Mouse (Mus musculus) kidney, adult 11 months (tissue): ENCODE measurements around the gene Zfp598.

Experiments
- DNase-seq: peaks from one replicate; pipeline ENCODE4 v3.0.0; 2022

The Zfp598 gene

DNA sequence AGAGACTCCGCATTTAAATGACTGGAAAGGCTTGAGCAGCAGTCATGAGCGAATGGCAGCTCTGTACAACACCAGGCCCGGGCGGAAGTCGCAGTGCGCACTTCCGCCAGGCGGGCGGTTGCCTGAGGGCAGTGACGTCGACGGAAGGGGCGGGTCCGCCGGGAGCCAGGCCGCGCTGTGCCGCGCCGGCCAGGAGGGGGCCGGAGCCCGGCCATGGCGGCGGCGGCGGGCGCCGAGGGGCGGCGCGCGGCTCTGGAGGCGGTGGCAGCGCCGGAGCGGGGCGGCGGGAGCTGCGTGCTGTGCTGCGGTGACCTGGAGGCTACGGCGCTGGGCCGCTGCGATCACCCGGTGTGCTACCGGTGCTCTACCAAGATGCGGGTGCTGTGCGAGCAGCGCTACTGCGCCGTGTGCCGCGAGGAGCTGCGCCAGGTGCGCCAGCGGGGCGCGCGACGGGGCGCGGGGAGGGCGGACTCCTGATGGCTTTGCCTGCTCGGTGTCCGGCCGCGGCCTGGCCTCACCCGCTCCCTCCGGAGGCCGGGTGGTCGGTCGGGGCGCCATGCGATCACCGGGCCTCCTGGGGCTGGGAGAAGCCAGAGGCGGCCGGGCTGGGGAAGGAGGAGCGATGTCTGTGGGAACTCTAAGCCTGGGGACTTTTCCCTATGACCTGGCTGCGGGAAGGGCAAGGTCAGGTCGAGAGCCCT lies at the start of gene Zfp598:
Gene Zfp598 (plus strand): TSS at position 143 of the 701 bp plus-strand sequence.
- DNase-seq: peak; percentile 92

DNA sequence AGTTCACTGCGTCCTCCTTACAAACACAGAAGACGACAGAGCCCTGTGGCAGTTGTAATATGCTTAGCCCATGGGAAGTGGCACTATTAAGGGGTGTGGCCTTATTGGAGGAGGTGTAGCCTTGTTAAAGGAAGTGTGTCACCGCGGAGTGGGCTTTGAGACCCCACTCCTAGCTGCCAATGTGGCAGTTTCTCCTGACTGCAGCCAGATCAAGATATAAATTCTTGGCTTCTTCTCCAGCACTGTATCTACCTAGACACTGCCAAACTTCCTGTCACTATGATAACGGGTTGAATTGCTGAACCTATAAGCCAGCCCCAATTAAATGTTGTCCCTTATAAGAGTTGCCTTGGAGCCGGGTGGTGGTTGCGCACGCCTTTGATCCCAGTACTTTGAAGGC lies 44.0 kb upstream of the Zfp598 start:
- DNase-seq: no peak

DNA sequence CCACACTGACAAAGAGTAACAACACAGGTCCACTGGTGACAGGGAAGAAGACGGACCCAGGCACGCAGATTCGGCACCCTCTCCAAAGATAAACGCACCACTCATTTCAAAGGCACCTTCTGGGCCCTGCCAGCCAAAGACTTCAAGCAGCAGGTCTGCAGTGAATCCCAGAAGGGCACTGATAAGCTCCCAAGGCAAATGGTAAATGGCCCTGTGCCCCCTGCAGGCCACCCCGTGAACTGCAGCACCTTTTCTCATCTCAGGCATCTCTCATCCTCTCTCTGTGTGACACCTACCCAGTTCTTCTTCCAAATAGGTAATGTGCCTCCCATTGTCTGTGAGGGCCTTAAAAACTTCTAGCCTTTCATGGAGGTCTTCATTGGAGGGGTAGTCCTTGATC lies 40.8 kb upstream of the Zfp598 start:
- peak; percentile 54 for DNase-seq

- DNase-seq: no peak
Measured at GRCm38 (mm10) chr17:24630072-24630471, 39.4 kb upstream of the Zfp598 start.

- peak; percentile 80 for DNase-seq
Measured at GRCm38 (mm10) chr17:24632167-24632812, 37.2 kb upstream of the Zfp598 start, which contains the start of the genes Tsc2 and Nthl1. Tsc2 (minus strand) TSS chr17:24632630. Nthl1 (plus strand) TSS chr17:24632680.

GRCm38 (mm10) chr17:24632813-24633449 lies 36.6 kb upstream of the Zfp598 start:
- peak; percentile 63 for DNase-seq

DNA sequence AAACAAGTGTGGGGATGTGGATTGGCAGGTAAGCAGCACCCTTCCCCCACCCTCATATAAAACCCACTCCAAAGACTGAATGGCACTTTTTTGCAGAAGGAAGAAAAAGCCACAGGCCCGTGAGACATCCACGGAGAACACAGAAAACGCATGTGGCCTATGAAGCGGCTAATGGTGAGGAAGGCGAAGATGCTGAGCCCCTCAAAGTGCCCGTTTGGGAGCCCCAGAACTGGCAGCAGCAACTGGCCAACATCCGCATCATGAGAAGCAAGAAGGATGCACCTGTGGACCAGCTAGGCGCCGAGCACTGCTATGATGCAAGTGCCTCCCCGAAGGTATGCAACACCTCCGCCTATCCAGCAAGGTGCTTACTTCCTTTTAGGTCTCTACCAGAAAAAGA lies 35.7 kb upstream of the Zfp598 start:
- DNase-seq: no peak

GRCm38 (mm10) chr17:24635024-24635423 lies 34.5 kb upstream of the Zfp598 start:
- DNase-seq: peak; percentile 56

DNA sequence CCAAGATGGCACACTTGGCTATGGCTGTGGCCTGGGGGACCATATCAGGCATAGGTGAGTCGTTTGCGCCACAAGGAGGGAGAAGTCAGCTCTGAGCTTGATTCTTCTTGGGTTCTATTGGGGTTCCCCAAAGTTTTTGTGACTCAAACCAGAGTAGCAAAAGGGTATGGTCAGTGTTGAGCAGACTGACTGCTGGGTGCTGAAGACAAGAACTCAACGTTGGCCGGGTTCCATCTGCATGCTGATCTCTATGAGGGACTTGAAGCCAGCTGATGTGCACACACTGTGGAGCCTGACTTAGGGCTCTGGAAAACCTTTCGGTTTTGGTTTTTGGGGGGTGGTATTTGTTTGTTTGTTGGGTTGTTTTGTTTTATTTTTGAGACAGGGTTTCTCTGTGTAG lies 33.8 kb upstream of the Zfp598 start:
- DNase-seq: no peak

DNA sequence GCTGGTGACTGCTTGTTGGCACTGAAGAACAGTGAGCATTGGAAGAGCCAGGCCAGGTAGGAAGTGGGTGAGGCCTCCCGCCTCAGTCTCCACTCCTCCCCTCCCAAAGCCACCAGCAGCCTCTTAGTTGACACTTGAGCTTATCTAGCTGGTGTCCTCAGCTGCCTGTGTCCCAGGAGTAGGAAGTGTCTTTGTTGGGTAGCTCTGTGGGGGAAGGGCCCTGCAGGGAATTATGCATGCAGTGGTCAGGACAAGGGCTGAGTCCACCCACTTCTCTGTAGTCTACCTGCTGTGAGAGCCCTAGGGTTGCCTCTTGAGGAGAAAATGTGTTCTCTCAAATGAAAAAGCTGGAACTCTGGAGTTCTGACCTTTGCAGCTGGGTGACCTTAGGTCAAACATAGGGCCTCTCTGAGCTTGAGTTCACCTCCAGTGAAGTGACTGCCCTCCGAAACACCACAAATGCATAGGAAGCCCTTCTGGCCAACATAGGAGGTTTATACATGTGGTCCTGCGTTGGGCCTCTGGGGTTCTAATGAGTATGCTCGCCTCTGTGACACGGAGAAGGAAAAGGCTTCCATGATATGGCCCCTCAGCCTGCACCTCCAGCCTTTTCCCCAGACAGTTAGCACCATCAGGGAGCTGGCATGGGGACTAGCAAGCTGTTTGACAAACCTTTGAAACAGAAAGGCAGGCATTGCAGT lies 32.6 kb upstream of the Zfp598 start:
- DNase-seq: no peak

GRCm38 (mm10) chr17:24638214-24638613 lies 31.3 kb upstream of the Zfp598 start:
- DNase-seq: no peak

DNA sequence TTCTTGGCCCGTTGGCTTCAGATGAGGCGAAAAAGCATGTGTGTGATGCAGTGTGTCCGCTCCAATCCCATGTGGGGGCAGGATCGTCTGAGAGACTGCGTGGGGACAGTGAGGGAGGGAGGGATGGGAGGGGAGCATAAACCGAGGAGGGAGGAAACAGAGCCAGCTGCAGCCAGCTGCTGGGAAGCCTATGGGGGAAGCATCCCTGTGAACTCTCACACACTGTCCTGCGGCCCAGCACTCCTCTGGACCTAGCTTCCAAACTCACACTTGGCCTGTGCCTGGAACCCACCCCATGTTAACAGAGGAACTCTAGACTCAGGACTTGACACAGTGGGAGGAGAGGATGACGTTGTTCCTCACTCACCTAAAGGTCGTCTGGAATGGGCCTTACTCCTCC lies 30.6 kb upstream of the Zfp598 start:
- peak; percentile 66 for DNase-seq

- DNase-seq: no peak
Measured at GRCm38 (mm10) chr17:24639571-24639988, 29.9 kb upstream of the Zfp598 start.

GRCm38 (mm10) chr17:24640119-24640518 lies 29.4 kb upstream of the Zfp598 start:
- no peak for DNase-seq

DNA sequence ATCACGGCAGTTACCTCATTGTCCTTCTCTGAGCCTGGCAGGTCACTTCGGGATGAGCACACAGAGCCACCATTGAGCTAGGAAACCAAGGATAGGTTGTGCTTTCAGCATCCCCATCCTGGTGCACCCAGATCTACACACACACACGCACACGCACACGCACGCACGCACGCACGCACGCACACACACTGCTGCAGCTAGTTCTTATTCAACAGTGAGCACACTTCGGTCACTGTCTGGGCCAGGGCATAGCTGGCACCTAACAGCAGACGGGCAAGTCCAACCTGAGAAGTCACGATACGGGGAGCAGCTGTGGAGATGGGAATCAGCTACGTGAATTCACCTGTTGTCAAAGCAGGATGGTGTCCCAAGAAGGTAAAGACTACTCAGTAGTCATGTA lies 28.9 kb upstream of the Zfp598 start:
- DNase-seq: no peak

DNA sequence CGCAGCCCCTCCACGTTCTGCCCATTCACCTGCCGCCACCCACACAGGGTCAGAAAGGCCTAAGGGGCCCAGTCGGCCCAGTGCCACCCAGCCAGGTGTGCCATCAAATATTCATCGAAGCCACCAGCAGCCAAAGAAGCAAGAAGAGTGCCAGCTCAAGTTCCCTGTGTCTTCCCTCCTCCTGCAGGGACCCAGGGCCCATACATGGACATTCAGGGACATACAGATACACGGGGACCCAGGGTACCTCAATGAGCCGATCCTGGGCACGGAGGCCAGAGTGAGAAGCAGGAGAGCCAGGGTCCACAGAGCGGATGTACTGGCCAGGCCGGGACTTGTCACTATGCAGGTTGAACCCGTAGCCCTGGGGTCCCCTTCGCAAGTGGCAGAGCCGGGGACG lies 27.5 kb upstream of the Zfp598 start:
- no peak for DNase-seq

DNA sequence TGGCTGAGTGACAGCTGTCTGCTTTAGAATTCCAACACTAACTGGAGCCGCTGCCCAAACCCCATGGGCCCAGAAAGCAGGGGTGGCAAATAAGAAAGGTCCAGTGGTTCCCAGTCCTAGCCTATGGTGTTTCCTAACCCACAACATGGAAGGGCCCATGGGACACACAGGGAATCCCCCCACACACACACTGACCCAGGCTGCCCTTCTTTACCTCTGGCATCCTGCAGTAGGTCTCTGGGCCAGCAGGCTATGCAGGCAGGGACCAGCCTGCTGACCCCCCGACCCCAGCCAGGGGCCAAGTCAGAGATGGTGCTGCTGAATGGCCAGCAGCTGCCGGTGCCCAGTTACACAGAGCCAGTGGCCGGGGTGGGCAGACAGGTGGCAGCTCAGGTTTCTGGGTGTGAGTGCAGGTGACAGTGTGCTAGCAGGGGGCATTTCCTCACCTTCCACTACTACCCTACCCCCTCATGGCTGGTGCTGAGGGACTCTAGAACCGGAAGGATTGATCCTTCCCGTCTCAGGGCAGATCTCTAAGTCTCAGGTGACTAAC lies 26.6 kb upstream of the Zfp598 start:
- no peak for DNase-seq

DNA sequence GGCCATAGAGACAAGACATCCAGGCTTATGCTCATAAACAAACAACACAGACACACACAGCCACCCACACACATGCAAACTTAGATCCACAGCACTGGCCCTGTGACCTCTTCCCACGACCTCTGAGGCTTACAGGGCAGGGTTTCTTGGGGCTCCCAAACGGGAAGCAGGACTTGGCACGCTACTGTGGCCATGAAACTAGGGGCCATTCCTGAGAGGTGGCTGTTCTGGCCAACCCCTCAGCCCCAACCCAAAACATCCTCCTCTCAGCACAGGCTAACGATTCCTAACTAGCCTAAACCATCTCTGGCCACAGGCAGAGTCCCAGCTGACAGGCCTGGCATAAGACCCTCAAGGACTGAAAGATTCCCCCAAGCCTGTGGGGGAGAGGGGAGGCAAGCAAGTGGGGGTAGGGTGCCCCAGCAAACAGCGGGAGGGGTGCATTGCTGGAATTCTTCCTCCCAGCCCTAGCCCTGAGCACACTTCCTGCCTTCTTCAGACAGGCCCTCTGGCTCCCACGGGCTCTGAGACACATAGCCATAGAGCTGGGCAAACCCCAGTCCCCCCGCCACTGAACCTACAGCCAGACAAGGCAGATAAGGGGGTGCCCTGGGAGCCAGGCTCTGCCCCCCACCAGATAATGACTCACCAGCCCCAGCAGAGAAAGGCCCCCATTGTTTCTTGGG lies 25.3 kb upstream of the Zfp598 start:
- DNase-seq: peak; percentile 51

- DNase-seq: peak; percentile 60
Measured at GRCm38 (mm10) chr17:24644875-24645721, 24.4 kb upstream of the Zfp598 start.

DNA sequence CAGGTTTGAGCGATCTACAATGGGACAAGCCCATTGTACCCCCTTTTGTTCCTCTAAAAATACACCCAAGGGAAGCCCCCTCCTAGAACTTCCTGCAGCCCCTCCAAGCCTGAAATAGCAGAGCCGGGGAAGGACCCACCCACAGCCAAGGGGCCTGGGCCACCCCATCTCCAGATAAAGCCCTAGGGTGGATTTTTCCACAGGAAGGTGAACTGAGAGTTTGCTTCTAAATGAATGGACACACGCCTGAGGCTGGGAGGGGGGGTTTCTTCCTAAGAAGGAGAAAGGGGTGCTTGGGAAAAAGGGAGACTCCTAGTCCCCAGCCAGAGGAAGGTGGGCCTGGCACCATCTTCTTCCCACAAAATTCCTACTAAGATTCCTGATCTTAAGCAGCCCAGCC lies 23.6 kb upstream of the Zfp598 start:
- DNase-seq: peak; percentile 62

GRCm38 (mm10) chr17:24646381-24646780 lies 23.1 kb upstream of the Zfp598 start:
- DNase-seq: no peak
